Mouse (Mus musculus): ENCODE results near the gene Cdk6.
"Not testable (repeated sequence)": the region's sequence is repeated elsewhere in the genome, so short reads cannot be mapped to it uniquely, and the experiment has no call there.

Gene Cdk6

GRCm38 (mm10) chr5:3511097-3511795 lies 170.0 kb downstream of the Cdk6 start:
- DNase-seq (ENCODE audit: low read depth), result no peak

- DNase-seq (ENCODE audit: low read depth), result peak; percentile 87
Measured at GRCm38 (mm10) chr5:3512584-3512983, 171.3 kb downstream of the Cdk6 start.

- DNase-seq (ENCODE audit: low read depth), result no peak
Measured at GRCm38 (mm10) chr5:3514901-3515311, 173.6 kb downstream of the Cdk6 start.

GRCm38 (mm10) chr5:3515477-3515876 lies 174.2 kb downstream of the Cdk6 start:
- DNase-seq (ENCODE audit: low read depth), result no peak

GRCm38 (mm10) chr5:3516481-3517075 lies 175.3 kb downstream of the Cdk6 start:
- peak; percentile 75 for DNase-seq (ENCODE audit: low read depth)

GRCm38 (mm10) chr5:3520493-3521359 lies 179.4 kb downstream of the Cdk6 start:
- no peak for DNase-seq (ENCODE audit: low read depth)

- no peak for DNase-seq (ENCODE audit: low read depth)
Measured at GRCm38 (mm10) chr5:3521741-3522140, 180.5 kb downstream of the Cdk6 start.

- no peak for DNase-seq (ENCODE audit: low read depth)
Measured at GRCm38 (mm10) chr5:3522826-3523225, 181.5 kb downstream of the Cdk6 start.

GRCm38 (mm10) chr5:3527041-3527691 lies 185.9 kb downstream of the Cdk6 start:
- DNase-seq (ENCODE audit: low read depth), result no peak

GRCm38 (mm10) chr5:3529585-3530189 lies 188.4 kb downstream of the Cdk6 start:
- no peak for DNase-seq (ENCODE audit: low read depth)

- not testable (repeated sequence) for DNase-seq (ENCODE audit: low read depth)
Measured at GRCm38 (mm10) chr5:3532048-3532447, 190.8 kb downstream of the Cdk6 start.

- DNase-seq (ENCODE audit: low read depth), result no peak
Measured at GRCm38 (mm10) chr5:3536592-3537212, 195.4 kb downstream of the Cdk6 start.

GRCm38 (mm10) chr5:3538505-3539472 lies 197.5 kb downstream of the Cdk6 start:
- DNase-seq (ENCODE audit: low read depth), result no peak

- DNase-seq (ENCODE audit: low read depth), result no peak
Measured at GRCm38 (mm10) chr5:3541871-3542270, 200.6 kb downstream of the Cdk6 start.

GRCm38 (mm10) chr5:3543629-3544479 lies 202.6 kb downstream of the Cdk6 start, which contains the start of gene Fam133b:
TSS of gene Fam133b (plus strand) at chr5:3543833.
- DNase-seq (ENCODE audit: low read depth), result peak; percentile 95

GRCm38 (mm10) chr5:3544480-3544769 lies 203.1 kb downstream of the Cdk6 start:
- DNase-seq (ENCODE audit: low read depth), result no peak

- DNase-seq (ENCODE audit: low read depth), result no peak
Measured at GRCm38 (mm10) chr5:3546226-3546625, 204.9 kb downstream of the Cdk6 start.

GRCm38 (mm10) chr5:3551481-3551880 lies 210.2 kb downstream of the Cdk6 start:
- no peak for DNase-seq (ENCODE audit: low read depth)

GRCm38 (mm10) chr5:3554198-3554597 lies 212.9 kb downstream of the Cdk6 start:
- DNase-seq (ENCODE audit: low read depth), result no peak
